Mouse (Mus musculus): ENCODE results near the gene Gm49322. TPM values are rescaled to one million over a fixed set of nuclear protein-coding genes. Genes with fewer than 3 reads are reported as not detected.
A peak's percentile ranks its signal among the peaks of the same experiment; 100 is the strongest.
"Not testable (repeated sequence)": the region's sequence is repeated elsewhere in the genome, so short reads cannot be mapped to it uniquely, and the experiment has no call there.

The Gm49322 gene
- polyA plus RNA-seq, 1 experiment from 2014 or later = 1.4 TPM

DNA sequence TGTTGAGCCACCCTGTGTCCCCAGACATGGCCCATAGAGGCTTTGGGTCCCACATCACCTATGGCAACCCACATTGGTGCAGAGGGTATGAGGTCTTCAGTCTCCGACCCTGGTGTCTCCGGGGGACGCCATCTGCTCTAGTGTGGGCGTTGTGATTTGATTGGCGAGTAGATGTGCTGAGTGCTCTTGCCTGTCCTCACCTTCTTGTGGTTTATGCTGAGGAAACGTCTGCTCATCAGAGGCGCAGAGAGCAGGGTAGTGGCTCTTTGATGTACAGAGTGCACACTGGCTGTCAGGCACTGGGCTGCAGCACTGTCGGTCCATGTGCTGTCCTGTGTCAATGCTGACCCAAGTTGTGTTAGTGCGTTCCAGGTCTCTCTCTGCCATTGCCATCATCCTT lies 23.1 kb downstream of the Gm49322 start:
- Histone ChIP-seq H3K36me3 (ENCODE audit: insufficient read depth, low read length) (peaks cover 3% of the 10 kb centered on the region; the same call in 1 of the 2 replicates), H3K27me3 (ENCODE audit: insufficient read depth, low read length) (no peaks in the 10 kb centered on the region), H3K4me1 (replicated peaks; ENCODE audit: insufficient read depth, low read length) (peaks cover 31% of the 10 kb centered on the region; the same call in 1 of the 2 replicates), H3K9ac (ENCODE audit: low read depth, low read length) (0 out of 2 replicates have a peak overlapping the region, but pooled peaks have one; percentile 31), H3K9me3 (replicated peaks; ENCODE audit: low read length) (no peaks in the 10 kb centered on the region), H3K4me3 (replicated peaks; ENCODE audit: low read depth, low read length) (no peak overlapping the region), H3K4me2 (ENCODE audit: low read length) (no peak overlapping the region), H3K27ac (0 out of 2 replicates have a peak overlapping the region, but pooled peaks have one; percentile 5)
- TF ChIP-seq CTCF (IDR thresholded peaks at IDR 0.05; ENCODE audit: low read depth) = no peak
- 80% methylated on average over 9 of the region's 9 CpGs for WGBS
- DNase-seq (ENCODE audit: low spot score) (no peak), ATAC-seq (replicated peaks; ENCODE audit: low FRiP score, low read depth) (no peak)

DNA sequence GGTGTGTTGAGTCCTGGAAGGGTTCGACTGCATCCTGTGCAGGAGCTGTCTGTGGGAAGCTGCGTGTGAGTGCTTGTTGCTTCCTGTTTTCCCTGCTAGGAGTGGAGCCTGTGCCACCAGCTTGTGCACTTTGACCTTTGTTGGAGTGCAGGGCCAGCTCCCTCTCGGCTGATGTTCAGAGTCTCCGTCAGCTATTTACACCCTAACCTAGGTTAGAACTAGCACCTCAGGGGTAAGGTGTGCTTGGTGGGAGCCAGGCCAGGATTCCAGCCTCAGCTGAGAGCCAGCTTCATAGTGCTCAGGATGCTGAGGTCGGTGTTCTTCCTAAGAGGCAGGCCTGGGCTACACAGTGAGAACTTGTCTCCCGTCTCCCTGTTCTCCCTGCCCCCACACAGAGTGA lies 29.5 kb downstream of the Gm49322 start:
- H3K27me3 ChIP-seq (ENCODE audit: insufficient read depth, low read length) = no peaks in the 10 kb centered on the region
- 66% methylated on average over 6 of the region's 6 CpGs for WGBS
- peak; percentile 7; the same call in 1 of the 2 replicates for ATAC-seq (replicated peaks; ENCODE audit: low FRiP score, low read depth)
- no peaks in the 10 kb centered on the region for H3K9me3 ChIP-seq (replicated peaks; ENCODE audit: low read length)
- no peak overlapping the region for H3K4me2 ChIP-seq (ENCODE audit: low read length)
- peaks cover 56% of the 10 kb centered on the region for H3K36me3 ChIP-seq (ENCODE audit: insufficient read depth, low read length)
- no peak for TF ChIP-seq CTCF (IDR thresholded peaks at IDR 0.05; ENCODE audit: low read depth)
- H3K27ac ChIP-seq = no peak overlapping the region
- H3K9ac ChIP-seq (ENCODE audit: low read depth, low read length) = no peak overlapping the region
- no peak overlapping the region for H3K4me3 ChIP-seq (replicated peaks; ENCODE audit: low read depth, low read length)
- H3K4me1 ChIP-seq (replicated peaks; ENCODE audit: insufficient read depth, low read length) = no peaks in the 10 kb centered on the region
- DNase-seq (ENCODE audit: low spot score) = no peak

DNA sequence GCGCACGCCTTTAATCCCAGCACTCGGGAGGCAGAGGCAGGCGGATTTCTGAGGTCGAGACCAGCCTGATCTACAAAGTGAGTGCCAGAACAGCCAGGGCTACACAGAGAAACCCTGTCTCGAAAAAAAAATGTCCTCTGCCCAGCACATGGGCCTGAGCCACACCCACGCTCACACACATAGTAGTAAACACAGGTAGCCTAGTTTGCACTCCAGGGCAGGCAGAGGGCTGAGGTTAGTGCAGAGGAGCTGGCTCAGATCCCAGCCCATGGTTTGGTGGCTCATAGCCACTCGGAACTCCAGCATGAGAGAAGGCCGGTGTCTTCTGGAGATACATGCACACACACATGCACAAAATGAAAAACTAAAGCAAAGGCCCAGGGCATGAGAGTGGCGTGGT lies 41.1 kb downstream of the Gm49322 start:
- Histone ChIP-seq H3K4me2 (ENCODE audit: low read length) (no peak overlapping the region), H3K4me3 (replicated peaks; ENCODE audit: low read depth, low read length) (no peak overlapping the region), H3K9me3 (replicated peaks; ENCODE audit: low read length) (no peaks in the 10 kb centered on the region), H3K27ac (no peak overlapping the region), H3K27me3 (ENCODE audit: insufficient read depth, low read length) (no peaks in the 10 kb centered on the region), H3K36me3 (ENCODE audit: insufficient read depth, low read length) (peaks cover 33% of the 10 kb centered on the region), H3K4me1 (replicated peaks; ENCODE audit: insufficient read depth, low read length) (0 out of 2 replicates have a peak, but pooled peaks cover 5% of the 10 kb centered on the region), H3K9ac (ENCODE audit: low read depth, low read length) (no peak overlapping the region)
- ATAC-seq (replicated peaks; ENCODE audit: low FRiP score, low read depth) (no peak), DNase-seq (ENCODE audit: low spot score) (no peak)
- TF ChIP-seq CTCF (IDR thresholded peaks at IDR 0.05; ENCODE audit: low read depth) = no peak
- 89% methylated on average over 10 of the region's 10 CpGs for WGBS

DNA sequence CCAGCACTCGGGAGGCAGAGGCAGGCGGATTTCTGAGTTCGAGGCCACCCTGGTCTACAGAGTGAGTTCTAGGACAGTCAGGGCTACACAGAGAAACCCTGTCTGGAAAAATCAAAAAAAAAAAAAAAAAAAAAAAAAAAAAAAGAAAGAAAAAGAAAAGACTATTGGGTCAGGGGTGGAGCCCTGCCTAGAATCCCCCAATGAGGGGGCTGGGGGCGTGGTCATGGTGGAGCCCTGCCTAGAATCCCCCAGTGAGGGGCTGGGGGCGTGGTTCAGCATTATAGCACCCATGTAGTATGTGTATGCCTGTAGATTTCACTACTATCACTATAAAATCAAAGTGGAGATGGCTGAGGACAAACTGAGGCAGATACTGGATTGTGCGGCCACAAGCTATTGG lies 44.1 kb downstream of the Gm49322 start:
- H3K9ac ChIP-seq (ENCODE audit: low read depth, low read length); H3K27ac ChIP-seq; H3K4me1 ChIP-seq (replicated peaks; ENCODE audit: insufficient read depth, low read length); H3K9me3 ChIP-seq (replicated peaks; ENCODE audit: low read length); H3K27me3 ChIP-seq (ENCODE audit: insufficient read depth, low read length); H3K4me3 ChIP-seq (replicated peaks; ENCODE audit: low read depth, low read length); ATAC-seq (replicated peaks; ENCODE audit: low FRiP score, low read depth); DNase-seq (ENCODE audit: low spot score); H3K4me2 ChIP-seq (ENCODE audit: low read length): not testable (repeated sequence)
- H3K36me3 ChIP-seq (ENCODE audit: insufficient read depth, low read length) = peaks cover 11% of the 10 kb centered on the region; the same call in 1 of the 2 replicates
- WGBS = 91% methylated on average over 6 of the region's 6 CpGs

DNA sequence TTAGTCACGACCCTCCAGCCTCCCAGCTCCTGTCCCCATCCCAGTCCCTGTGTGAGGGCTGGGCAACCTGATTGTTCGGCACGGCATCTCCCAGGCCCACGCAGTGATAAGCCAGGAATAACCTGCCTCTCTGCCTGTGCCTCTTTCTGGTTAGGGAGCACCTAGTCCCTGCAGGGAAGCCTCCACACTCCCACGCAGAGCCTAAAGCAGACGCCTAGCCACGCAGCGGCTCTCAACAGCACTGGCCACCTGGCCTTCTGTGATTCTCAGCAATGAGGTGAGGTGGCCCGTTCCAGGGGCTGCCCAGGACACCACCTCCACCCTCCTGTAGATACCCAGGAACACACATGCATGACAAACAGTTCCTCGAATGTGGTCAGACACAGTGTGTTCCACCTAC lies 44.6 kb downstream of the Gm49322 start:
- TF ChIP-seq CTCF (IDR thresholded peaks at IDR 0.05; ENCODE audit: low read depth) = no peak
- Histone ChIP-seq H3K4me1 (replicated peaks; ENCODE audit: insufficient read depth, low read length) (peaks cover 14% of the 10 kb centered on the region; the same call in 1 of the 2 replicates), H3K27me3 (ENCODE audit: insufficient read depth, low read length) (no peaks in the 10 kb centered on the region), H3K9me3 (replicated peaks; ENCODE audit: low read length) (no peaks in the 10 kb centered on the region), H3K36me3 (ENCODE audit: insufficient read depth, low read length) (peaks cover 7% of the 10 kb centered on the region; the same call in 1 of the 2 replicates), H3K4me3 (replicated peaks; ENCODE audit: low read depth, low read length) (no peak overlapping the region), H3K4me2 (ENCODE audit: low read length) (no peak overlapping the region), H3K27ac (no peak overlapping the region), H3K9ac (ENCODE audit: low read depth, low read length) (no peak overlapping the region)
- DNase-seq (ENCODE audit: low spot score) (no peak), ATAC-seq (replicated peaks; ENCODE audit: low FRiP score, low read depth) (no peak)
- 81% methylated on average over 10 of the region's 10 CpGs for WGBS

DNA sequence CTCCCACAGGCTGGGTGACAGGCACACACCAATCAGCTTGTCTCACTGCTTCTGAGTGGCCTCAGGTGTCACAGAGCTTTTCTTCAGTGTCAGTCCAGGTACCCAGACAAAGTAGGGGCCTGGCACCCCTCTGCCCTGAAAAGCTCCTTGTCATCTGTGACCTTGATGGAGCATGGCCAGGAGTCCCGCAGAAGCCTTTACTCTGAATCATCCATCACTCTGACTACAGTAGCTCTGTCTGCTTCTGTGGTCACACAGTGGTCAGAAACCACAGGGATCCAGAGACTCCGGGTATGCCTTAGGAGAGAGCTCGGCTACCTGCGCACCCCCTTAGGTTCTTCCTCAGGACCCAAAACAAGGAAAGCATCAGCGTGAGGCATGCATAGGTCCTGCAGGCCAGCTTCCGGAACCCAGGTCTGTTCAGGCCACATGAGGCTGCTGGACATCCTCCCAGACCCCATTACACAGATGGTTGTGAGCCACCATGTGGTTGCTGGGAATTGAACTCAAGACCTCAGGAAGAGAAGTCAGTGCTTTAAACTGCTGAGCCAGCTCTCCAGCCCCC lies 47.4 kb downstream of the Gm49322 start:
- TF ChIP-seq CTCF (IDR thresholded peaks at IDR 0.05; ENCODE audit: low read depth) = no peak
- peaks cover 21% of the 10 kb centered on the region; the same call in 1 of the 2 replicates for H3K4me1 ChIP-seq (replicated peaks; ENCODE audit: insufficient read depth, low read length)
- H3K4me3 ChIP-seq (replicated peaks; ENCODE audit: low read depth, low read length) = no peak overlapping the region
- H3K9ac ChIP-seq (ENCODE audit: low read depth, low read length) = 0 out of 2 replicates have a peak overlapping the region, but pooled peaks have one; percentile 23
- DNase-seq (ENCODE audit: low spot score) = no peak
- H3K9me3 ChIP-seq (replicated peaks; ENCODE audit: low read length) = no peaks in the 10 kb centered on the region
- WGBS = 78% methylated on average over 6 of the region's 6 CpGs
- H3K27me3 ChIP-seq (ENCODE audit: insufficient read depth, low read length) = no peaks in the 10 kb centered on the region
- H3K27ac ChIP-seq = 0 out of 2 replicates have a peak overlapping the region, but pooled peaks have one; percentile 13
- no peak for ATAC-seq (replicated peaks; ENCODE audit: low FRiP score, low read depth)
- 0 out of 2 replicates have a peak, but pooled peaks cover 6% of the 10 kb centered on the region for H3K36me3 ChIP-seq (ENCODE audit: insufficient read depth, low read length)
- no peak overlapping the region for H3K4me2 ChIP-seq (ENCODE audit: low read length)

Measured in kidney, postnatal 0 days (tissue).